Mouse (Mus musculus) stomach, embryonic 15.5 days (tissue): ENCODE data around the gene Tmem129. TPM values are rescaled to one million over a fixed set of nuclear protein-coding genes. Genes with fewer than 3 reads are reported as not detected.

Experiments used
- ATAC-seq: fragments of 200-750 bp; cut with Nextera tagmentation; 2 replicates; pipeline ENCODE4 v1.8.0; 2017; ENCODE audit warnings: low read depth, moderate number of reproducible peaks, moderate TSS enrichment; ENCODE audit not compliant: insufficient read depth, low FRiP score
- H3K27ac ChIP-seq: fragments of 300-500 bp; sonication (generic); 2 replicates; pipeline ENCODE4 v1.5.1; 2015; ENCODE audit warnings: mild to moderate bottlenecking, inconsistent platforms
- H3K27me3 ChIP-seq: fragments of 300-500 bp; sonication (generic); replicated peaks from 2 replicates; pipeline ENCODE4 v1.6.1; 2015; ENCODE audit warnings: inconsistent platforms
- H3K36me3 ChIP-seq: fragments of 300-500 bp; sonication (generic); 2 replicates; pipeline ENCODE4 v1.6.1; 2015; ENCODE audit warnings: inconsistent platforms
- H3K4me1 ChIP-seq: fragments of 300-500 bp; sonication (generic); 2 replicates; pipeline ENCODE4 v1.6.1; 2015; ENCODE audit warnings: inconsistent platforms
- H3K4me2 ChIP-seq: fragments of 300-500 bp; sonication (generic); 2 replicates; pipeline ENCODE4 v1.6.1; 2015; ENCODE audit warnings: mild to moderate bottlenecking, inconsistent platforms
- H3K4me3 ChIP-seq: fragments of 300-500 bp; sonication (generic); replicated peaks from 2 replicates; pipeline ENCODE4 v1.5.1; 2015; ENCODE audit warnings: inconsistent platforms
- H3K9ac ChIP-seq: fragments of 300-500 bp; sonication (generic); 2 replicates; pipeline ENCODE4 v1.6.1; 2015; ENCODE audit warnings: inconsistent platforms
- H3K9me3 ChIP-seq: fragments of 300-500 bp; sonication (generic); 2 replicates; pipeline ENCODE4 v1.6.1; 2016; ENCODE audit warnings: inconsistent platforms
- WGBS: fragments of 180-500 bp; shearing (Covaris S2); methylation state at CpG from one replicate; pipeline ENCODE4 v1.1.7; 2015; 5-methylcytosine and 5-hydroxymethylcytosine counted together
- polyA plus RNA-seq: library from polyadenylated mRNA; unstranded; fragments of >200 nt; fragmentation: Nextera tagmentation; extraction: Ambion mirVana; gene quantifications from 2 replicates; pipeline ENCODE4 v1.2.1, GENCODE M21; 2015

Tmem129 gene
- polyA plus RNA-seq, 1 experiment from 2014 or later: 35.6 TPM

- Histone ChIP-seq H3K4me3 (0 out of 2 replicates have a peak overlapping the region, but pooled peaks have one; percentile 0), H3K36me3 (peaks cover 21% of the 10 kb centered on the region), H3K4me1 (peaks cover 33% of the 10 kb centered on the region), H3K27ac (no peak overlapping the region), H3K4me2 (no peak overlapping the region), H3K9me3 (no peaks in the 10 kb centered on the region), H3K9ac (0 out of 2 replicates have a peak overlapping the region, but pooled peaks have one; percentile 12), H3K27me3 (no peaks in the 10 kb centered on the region)
- WGBS: 90% methylated on average over 10 of the region's 10 CpGs
- ATAC-seq: no peak
Observed at GRCm38 (mm10) chr5:33655251-33655840, 2.9 kb downstream of the Tmem129 start.

- no peaks in the 10 kb centered on the region for H3K27me3 ChIP-seq
- no peaks in the 10 kb centered on the region for H3K9me3 ChIP-seq
- H3K4me2 ChIP-seq: no peak overlapping the region
- 94% methylated on average over 13 of the region's 13 CpGs for WGBS
- H3K4me3 ChIP-seq: no peak overlapping the region
- peaks cover 30% of the 10 kb centered on the region for H3K4me1 ChIP-seq
- no peak overlapping the region for H3K9ac ChIP-seq
- H3K27ac ChIP-seq: no peak overlapping the region
- H3K36me3 ChIP-seq: peaks cover 24% of the 10 kb centered on the region
- no peak for ATAC-seq
Observed at GRCm38 (mm10) chr5:33654424-33654823, 3.8 kb downstream of the Tmem129 start.

- no peaks in the 10 kb centered on the region for H3K27me3 ChIP-seq
- no peak; the same call in 1 of the 2 replicates for ATAC-seq
- 3% methylated on average over 9 of the region's 9 CpGs for WGBS
- H3K9ac ChIP-seq: no peak overlapping the region; the same call in 1 of the 2 replicates
- peak overlapping the region; percentile 77 for H3K4me3 ChIP-seq
- peaks cover 27% of the 10 kb centered on the region for H3K4me1 ChIP-seq
- peaks cover 33% of the 10 kb centered on the region for H3K36me3 ChIP-seq
- H3K9me3 ChIP-seq: no peaks in the 10 kb centered on the region
- peak overlapping the region; percentile 74 for H3K27ac ChIP-seq
- H3K4me2 ChIP-seq: peak overlapping the region; percentile 56
Observed at GRCm38 (mm10) chr5:33652783-33653173, 5.4 kb downstream of the Tmem129 start.

- H3K4me1 ChIP-seq: peaks cover 27% of the 10 kb centered on the region
- under 1% methylated on average over 82 of the region's 82 CpGs for WGBS
- H3K27me3 ChIP-seq: no peaks in the 10 kb centered on the region
- ATAC-seq: peak; percentile 95
- H3K9ac ChIP-seq: peak within 1 kb of the TSS; percentile 52
- H3K4me3 ChIP-seq: peak within 1 kb of the TSS; percentile 77
- peak within 1 kb of the TSS; percentile 97 for H3K27ac ChIP-seq
- H3K4me2 ChIP-seq: peak within 1 kb of the TSS; percentile 56
- H3K9me3 ChIP-seq: no peaks in the 10 kb centered on the region
- H3K36me3 ChIP-seq: peaks cover 39% of the 10 kb centered on the region
Observed at GRCm38 (mm10) chr5:33651921-33652782, 6.1 kb downstream of the Tmem129 start, which contains the start of gene Slbp. Slbp (minus strand) TSS chr5:33652574.

GRCm38 (mm10) chr5:33651541-33651920 lies 6.7 kb downstream of the Tmem129 start:
- WGBS: under 1% methylated on average over 11 of the region's 11 CpGs
- Histone ChIP-seq H3K4me3 (peak overlapping the region; percentile 77), H3K36me3 (peaks cover 45% of the 10 kb centered on the region), H3K4me1 (peaks cover 22% of the 10 kb centered on the region), H3K27me3 (no peaks in the 10 kb centered on the region), H3K9ac (peak overlapping the region; percentile 52), H3K27ac (peak overlapping the region; percentile 97), H3K4me2 (peak overlapping the region; percentile 56), H3K9me3 (no peaks in the 10 kb centered on the region)
- no peak for ATAC-seq

GRCm38 (mm10) chr5:33651017-33651416 lies 7.2 kb downstream of the Tmem129 start:
- Histone ChIP-seq H3K27ac (peak overlapping the region; percentile 97; the same call in 1 of the 2 replicates), H3K4me1 (peaks cover 20% of the 10 kb centered on the region), H3K9me3 (no peaks in the 10 kb centered on the region), H3K4me3 (peak overlapping the region; percentile 77), H3K9ac (peak overlapping the region; percentile 52; the same call in 1 of the 2 replicates), H3K4me2 (peak overlapping the region; percentile 56), H3K36me3 (peaks cover 50% of the 10 kb centered on the region), H3K27me3 (no peaks in the 10 kb centered on the region)
- no peak for ATAC-seq
- 12% methylated on average over 2 of the region's 2 CpGs for WGBS

GRCm38 (mm10) chr5:33640652-33641051 lies 17.6 kb downstream of the Tmem129 start:
- H3K36me3 ChIP-seq: peaks cover 41% of the 10 kb centered on the region
- no peak overlapping the region for H3K9ac ChIP-seq
- H3K27ac ChIP-seq: no peak overlapping the region
- no peak overlapping the region for H3K4me2 ChIP-seq
- no peak for ATAC-seq
- no peaks in the 10 kb centered on the region for H3K9me3 ChIP-seq
- no peak overlapping the region for H3K4me3 ChIP-seq
- 33% methylated on average over 3 of the region's 3 CpGs for WGBS
- H3K27me3 ChIP-seq: no peaks in the 10 kb centered on the region
- H3K4me1 ChIP-seq: no peaks in the 10 kb centered on the region

- H3K36me3 ChIP-seq: peaks cover 34% of the 10 kb centered on the region
- 51% methylated on average over 4 of the region's 4 CpGs for WGBS
- no peak overlapping the region for H3K4me2 ChIP-seq
- H3K9ac ChIP-seq: no peak overlapping the region
- no peak overlapping the region for H3K4me3 ChIP-seq
- no peaks in the 10 kb centered on the region for H3K27me3 ChIP-seq
- ATAC-seq: no peak
- no peak overlapping the region for H3K27ac ChIP-seq
- no peaks in the 10 kb centered on the region for H3K9me3 ChIP-seq
- H3K4me1 ChIP-seq: no peaks in the 10 kb centered on the region
Observed at GRCm38 (mm10) chr5:33638826-33639225, 19.4 kb downstream of the Tmem129 start.

- Histone ChIP-seq H3K4me3 (no peak overlapping the region), H3K4me2 (no peak overlapping the region), H3K36me3 (peaks cover 25% of the 10 kb centered on the region), H3K4me1 (no peaks in the 10 kb centered on the region), H3K9ac (no peak overlapping the region), H3K9me3 (no peaks in the 10 kb centered on the region), H3K27ac (no peak overlapping the region), H3K27me3 (no peaks in the 10 kb centered on the region)
- no peak for ATAC-seq
- 77% methylated on average over 3 of the region's 3 CpGs for WGBS
Observed at GRCm38 (mm10) chr5:33637606-33638350, 20.4 kb downstream of the Tmem129 start.

GRCm38 (mm10) chr5:33635361-33635760 lies 22.9 kb downstream of the Tmem129 start:
- H3K27ac ChIP-seq: no peak overlapping the region
- 84% methylated on average over 3 of the region's 3 CpGs for WGBS
- H3K4me1 ChIP-seq: 0 out of 2 replicates have a peak, but pooled peaks cover 3% of the 10 kb centered on the region
- H3K4me3 ChIP-seq: no peak overlapping the region
- no peaks in the 10 kb centered on the region for H3K9me3 ChIP-seq
- no peak overlapping the region for H3K4me2 ChIP-seq
- peaks cover 16% of the 10 kb centered on the region for H3K36me3 ChIP-seq
- no peaks in the 10 kb centered on the region for H3K27me3 ChIP-seq
- ATAC-seq: no peak
- no peak overlapping the region for H3K9ac ChIP-seq

- peaks cover 6% of the 10 kb centered on the region for H3K36me3 ChIP-seq
- ATAC-seq: no peak
- H3K4me1 ChIP-seq: peaks cover 8% of the 10 kb centered on the region; the same call in 1 of the 2 replicates
- H3K4me3 ChIP-seq: no peak overlapping the region
- H3K27me3 ChIP-seq: no peaks in the 10 kb centered on the region
- WGBS: 91% methylated on average over 1 of the region's 1 CpGs
- no peak overlapping the region for H3K4me2 ChIP-seq
- no peak overlapping the region for H3K27ac ChIP-seq
- H3K9me3 ChIP-seq: no peaks in the 10 kb centered on the region
- no peak overlapping the region for H3K9ac ChIP-seq
Observed at GRCm38 (mm10) chr5:33632526-33632925, 25.7 kb downstream of the Tmem129 start.
